Mouse (Mus musculus): Measurements from ENCODE around the gene Galnt15. TPM values are rescaled to one million over a fixed set of nuclear protein-coding genes. Genes with fewer than 3 reads are reported as not detected.

Gene Galnt15
- polyA plus RNA-seq (2015; fragmentation: Nextera tagmentation; extraction: Ambion mirVana), result not detected in 2 replicates

GRCm38 (mm10) chr14:32028681-32029091, at the start of gene Galnt15:
TSS of gene Galnt15 (plus strand) at chr14:32028989.
- no peaks in the 10 kb centered on the region for H3K9me3 ChIP-seq (replicated peaks)
- H3K9ac ChIP-seq, result no peak within 1 kb of the TSS
- H3K36me3 ChIP-seq, result no peaks in the 10 kb centered on the region
- 17% methylated on average over 9 of the region's 9 CpGs for WGBS (ENCODE audit: insufficient replicate concordance)
- no peak for ATAC-seq (ENCODE audit: low read depth)
- H3K4me2 ChIP-seq, result no peak within 1 kb of the TSS
- DNase-seq, result no peak
- no peak within 1 kb of the TSS for H3K27ac ChIP-seq
- no peak within 1 kb of the TSS for H3K4me3 ChIP-seq (replicated peaks)
- 0 out of 2 replicates have a peak, but pooled peaks cover under 1% of the 10 kb centered on the region for H3K4me1 ChIP-seq (replicated peaks)
- peaks cover 43% of the 10 kb centered on the region for H3K27me3 ChIP-seq

GRCm38 (mm10) chr14:31994021-31994420, 34.8 kb upstream of the Galnt15 start:
- WGBS (ENCODE audit: insufficient replicate concordance), result 46% methylated on average over 8 of the region's 8 CpGs
- H3K36me3 ChIP-seq, result no peaks in the 10 kb centered on the region
- no peak overlapping the region for H3K4me3 ChIP-seq (replicated peaks)
- H3K27me3 ChIP-seq, result 0 out of 2 replicates have a peak, but pooled peaks cover 5% of the 10 kb centered on the region
- no peak overlapping the region for H3K4me2 ChIP-seq
- ATAC-seq (ENCODE audit: low read depth), result no peak
- H3K27ac ChIP-seq, result no peak overlapping the region
- DNase-seq, result no peak
- no peak overlapping the region for H3K9ac ChIP-seq
- H3K9me3 ChIP-seq (replicated peaks), result no peaks in the 10 kb centered on the region
- no peaks in the 10 kb centered on the region for H3K4me1 ChIP-seq (replicated peaks)

GRCm38 (mm10) chr14:32000941-32001340, 27.8 kb upstream of the Galnt15 start:
- DNase-seq, result no peak
- 72% methylated on average over 7 of the region's 7 CpGs for WGBS (ENCODE audit: insufficient replicate concordance)
- Histone ChIP-seq H3K4me3 (replicated peaks) (no peak overlapping the region), H3K9ac (no peak overlapping the region), H3K27ac (no peak overlapping the region), H3K27me3 (no peaks in the 10 kb centered on the region), H3K36me3 (no peaks in the 10 kb centered on the region), H3K9me3 (replicated peaks) (no peaks in the 10 kb centered on the region), H3K4me1 (replicated peaks) (no peaks in the 10 kb centered on the region), H3K4me2 (no peak overlapping the region)
- no peak for ATAC-seq (ENCODE audit: low read depth)

- H3K27ac ChIP-seq, result no peak overlapping the region
Observed at GRCm38 (mm10) chr14:32002502-32003338, 26.1 kb upstream of the Galnt15 start.

GRCm38 (mm10) chr14:32003904-32004596, 24.7 kb upstream of the Galnt15 start:
- Histone ChIP-seq H3K4me1 (replicated peaks) (no peaks in the 10 kb centered on the region), H3K4me3 (replicated peaks) (no peak overlapping the region), H3K27ac (no peak overlapping the region), H3K27me3 (no peaks in the 10 kb centered on the region), H3K9me3 (replicated peaks) (no peaks in the 10 kb centered on the region), H3K4me2 (no peak overlapping the region), H3K9ac (no peak overlapping the region), H3K36me3 (no peaks in the 10 kb centered on the region)
- DNase-seq, result no peak
- 63% methylated on average over 7 of the region's 7 CpGs for WGBS (ENCODE audit: insufficient replicate concordance)
- no peak for ATAC-seq (ENCODE audit: low read depth)

More at GRCm38 (mm10) chr14:32002502-32003338, 26.1 kb upstream of the Galnt15 start:
- no peak overlapping the region for H3K4me3 ChIP-seq (replicated peaks)
- no peaks in the 10 kb centered on the region for H3K27me3 ChIP-seq
- no peak for ATAC-seq (ENCODE audit: low read depth)
- H3K36me3 ChIP-seq, result no peaks in the 10 kb centered on the region
- H3K9ac ChIP-seq, result no peak overlapping the region
- no peaks in the 10 kb centered on the region for H3K9me3 ChIP-seq (replicated peaks)
- no peak overlapping the region for H3K4me2 ChIP-seq
- H3K4me1 ChIP-seq (replicated peaks), result no peaks in the 10 kb centered on the region
- 78% methylated on average over 15 of the region's 15 CpGs for WGBS (ENCODE audit: insufficient replicate concordance)
- no peak for DNase-seq

- Histone ChIP-seq H3K27me3 (no peaks in the 10 kb centered on the region), H3K9me3 (replicated peaks) (no peaks in the 10 kb centered on the region), H3K36me3 (no peaks in the 10 kb centered on the region), H3K4me1 (replicated peaks) (no peaks in the 10 kb centered on the region), H3K27ac (no peak overlapping the region), H3K4me2 (no peak overlapping the region), H3K9ac (no peak overlapping the region), H3K4me3 (replicated peaks) (no peak overlapping the region)
- WGBS (ENCODE audit: insufficient replicate concordance), result 47% methylated on average over 9 of the region's 9 CpGs
- ATAC-seq (ENCODE audit: low read depth) (no peak), DNase-seq (no peak)
Observed at GRCm38 (mm10) chr14:32005673-32006261, 23.0 kb upstream of the Galnt15 start.

- DNase-seq, result no peak
- WGBS (ENCODE audit: insufficient replicate concordance), result 78% methylated on average over 4 of the region's 4 CpGs
Observed at GRCm38 (mm10) chr14:32007654-32008335, 21.0 kb upstream of the Galnt15 start.

GRCm38 (mm10) chr14:32009715-32010114, 19.1 kb upstream of the Galnt15 start:
- Histone ChIP-seq H3K4me3 (replicated peaks) (no peak overlapping the region), H3K9ac (no peak overlapping the region), H3K4me2 (no peak overlapping the region), H3K36me3 (no peaks in the 10 kb centered on the region), H3K9me3 (replicated peaks) (no peaks in the 10 kb centered on the region), H3K27ac (no peak overlapping the region), H3K4me1 (replicated peaks) (no peaks in the 10 kb centered on the region), H3K27me3 (no peaks in the 10 kb centered on the region)
- DNase-seq, result no peak
- 71% methylated on average over 2 of the region's 2 CpGs for WGBS (ENCODE audit: insufficient replicate concordance)
- ATAC-seq (ENCODE audit: low read depth), result no peak

More at GRCm38 (mm10) chr14:32007654-32008335, 21.0 kb upstream of the Galnt15 start:
- no peak overlapping the region for H3K4me3 ChIP-seq (replicated peaks)
- no peak overlapping the region for H3K27ac ChIP-seq
- H3K9me3 ChIP-seq (replicated peaks), result no peaks in the 10 kb centered on the region
- H3K36me3 ChIP-seq, result no peaks in the 10 kb centered on the region
- H3K4me2 ChIP-seq, result no peak overlapping the region
- no peaks in the 10 kb centered on the region for H3K4me1 ChIP-seq (replicated peaks)
- ATAC-seq (ENCODE audit: low read depth), result no peak
- no peaks in the 10 kb centered on the region for H3K27me3 ChIP-seq
- H3K9ac ChIP-seq, result no peak overlapping the region

GRCm38 (mm10) chr14:32011547-32012304, 17.1 kb upstream of the Galnt15 start:
- no peak for ATAC-seq (ENCODE audit: low read depth)

GRCm38 (mm10) chr14:32015131-32015770, 13.5 kb upstream of the Galnt15 start:
- H3K9me3 ChIP-seq (replicated peaks), result no peaks in the 10 kb centered on the region
- no peak overlapping the region for H3K4me2 ChIP-seq
- 76% methylated on average over 7 of the region's 7 CpGs for WGBS (ENCODE audit: insufficient replicate concordance)
- H3K4me3 ChIP-seq (replicated peaks), result no peak overlapping the region
- no peak overlapping the region for H3K9ac ChIP-seq
- DNase-seq (no peak), ATAC-seq (ENCODE audit: low read depth) (no peak)
- H3K27ac ChIP-seq, result no peak overlapping the region
- H3K27me3 ChIP-seq, result 0 out of 2 replicates have a peak, but pooled peaks cover 4% of the 10 kb centered on the region
- no peaks in the 10 kb centered on the region for H3K36me3 ChIP-seq
- H3K4me1 ChIP-seq (replicated peaks), result peaks cover 13% of the 10 kb centered on the region

More at GRCm38 (mm10) chr14:32011547-32012304, 17.1 kb upstream of the Galnt15 start:
- H3K4me1 ChIP-seq (replicated peaks), result peaks cover 5% of the 10 kb centered on the region
- H3K27me3 ChIP-seq, result no peaks in the 10 kb centered on the region
- DNase-seq, result no peak
- no peak overlapping the region for H3K4me3 ChIP-seq (replicated peaks)
- no peak overlapping the region for H3K4me2 ChIP-seq
- no peaks in the 10 kb centered on the region for H3K36me3 ChIP-seq
- no peak overlapping the region for H3K9ac ChIP-seq
- WGBS (ENCODE audit: insufficient replicate concordance), result 38% methylated on average over 6 of the region's 6 CpGs
- H3K9me3 ChIP-seq (replicated peaks), result no peaks in the 10 kb centered on the region
- H3K27ac ChIP-seq, result no peak overlapping the region
